ENCODE assay signal across 8 mouse cellular contexts in genomic region chr2:136891951-136892371, GRCm38 (mm10). TPM values are rescaled to one million over a fixed set of nuclear protein-coding genes. Genes with fewer than 3 reads are reported as not detected.
DNase-seq lines count a peak whose midpoint lies in the region; ATAC-seq and TF ChIP-seq lines count a peak whose summit lies in the region.

No protein-coding gene starts in this region.

- H3K27me3 ChIP-seq in G1E (ENCODE audit: insufficient read depth, low read length), result no peaks in the 10 kb centered on the region
- no peaks in the 10 kb centered on the region for H3K27me3 ChIP-seq in forebrain, embryonic 16.5 days (replicated peaks; ENCODE audit: control insufficient read depth, insufficient read depth, low read length)
- no peaks in the 10 kb centered on the region for H3K27me3 ChIP-seq in lung, embryonic 14.5 days (ENCODE audit: insufficient read depth, low read length)
- H3K27me3 ChIP-seq in thymus, adult 2 months (ENCODE audit: control insufficient read depth, insufficient read depth, low read length), result no peaks in the 10 kb centered on the region

- WGBS in forebrain, embryonic 16.5 days, result under 1% methylated on average over 23 of the region's 23 CpGs
- WGBS in lung, embryonic 14.5 days, result under 1% methylated on average over 23 of the region's 23 CpGs
- WGBS in olfactory bulb, adult 2 months, result under 1% methylated on average over 23 of the region's 23 CpGs
- WGBS in thymus, adult 2 months, result under 1% methylated on average over 23 of the region's 23 CpGs

- H3K9ac ChIP-seq in forebrain, embryonic 16.5 days (replicated peaks; ENCODE audit: low read depth, low read length), result peak overlapping the region; percentile 69
- peak overlapping the region; percentile 56 for H3K9ac ChIP-seq in lung, embryonic 14.5 days

- TF ChIP-seq CTCF in G1E (IDR thresholded peaks at IDR 0.05; ENCODE audit: low read depth, low read length), result no peak
- no peak for TF ChIP-seq CTCF in layer of hippocampus, adult 2 months (conservative IDR thresholded peaks at IDR 0.05)
- no peak for TF ChIP-seq CTCF in lung, embryonic 14.5 days (IDR thresholded peaks at IDR 0.05; ENCODE audit: low read depth)
- no peak for TF ChIP-seq CTCF in olfactory bulb, adult 2 months (IDR thresholded peaks at IDR 0.05; ENCODE audit: insufficient read depth, low read depth, low read length)
- TF ChIP-seq CTCF in thymus, adult 2 months (IDR thresholded peaks at IDR 0.05; ENCODE audit: borderline replicate concordance, control insufficient read depth, extremely low read depth, insufficient read depth, low read length, poor library complexity), result no peak

- peaks cover 18% of the 10 kb centered on the region for H3K4me1 ChIP-seq in G1E (ENCODE audit: insufficient read depth, low read depth, low read length)
- peaks cover 10% of the 10 kb centered on the region for H3K4me1 ChIP-seq in forebrain, embryonic 16.5 days (replicated peaks; ENCODE audit: control insufficient read depth, insufficient read depth, low read length)
- peaks cover 9% of the 10 kb centered on the region for H3K4me1 ChIP-seq in lung, embryonic 14.5 days (ENCODE audit: insufficient read depth)
- H3K4me1 ChIP-seq in olfactory bulb, adult 2 months (ENCODE audit: control insufficient read depth, insufficient read depth, low read length), result no peaks in the 10 kb centered on the region
- no peaks in the 10 kb centered on the region for H3K4me1 ChIP-seq in thymus, adult 2 months (replicated peaks; ENCODE audit: control insufficient read depth, insufficient read depth, low read length)

- H3K27ac ChIP-seq in forebrain, embryonic 16.5 days (ENCODE audit: low read length), result peak overlapping the region; percentile 95
- peak overlapping the region; percentile 99 for H3K27ac ChIP-seq in layer of hippocampus, adult 2 months
- peak overlapping the region; percentile 92 for H3K27ac ChIP-seq in lung, embryonic 14.5 days (ENCODE audit: low read depth)
- H3K27ac ChIP-seq in olfactory bulb, adult 2 months (ENCODE audit: insufficient read depth, low read depth, low read length), result 0 out of 2 replicates have a peak overlapping the region, but pooled peaks have one; percentile 36
- no peak overlapping the region for H3K27ac ChIP-seq in thymus, adult 2 months (ENCODE audit: control insufficient read depth, insufficient read depth, low read length)

- intact Hi-C loops in heart, postnatal 36 days (cut with DNase I), result loop anchor here (5.0 kb wide), 1 partner anchor 225 kb away; the partner anchor contains the start of gene Jag1

- H3K9me3 ChIP-seq in G1E (replicated peaks), result no peaks in the 10 kb centered on the region
- H3K9me3 ChIP-seq in forebrain, embryonic 16.5 days (ENCODE audit: control insufficient read depth, low read length), result no peaks in the 10 kb centered on the region
- H3K9me3 ChIP-seq in lung, embryonic 14.5 days (ENCODE audit: low read depth, low read length), result no peaks in the 10 kb centered on the region

- peak overlapping the region; percentile 37 for H3K4me2 ChIP-seq in forebrain, embryonic 16.5 days (ENCODE audit: low read length)
- peak overlapping the region; percentile 63 for H3K4me2 ChIP-seq in lung, embryonic 14.5 days

- peak; percentile 43 for DNase-seq in G1E (ENCODE audit: low spot score)
- peak; percentile 95 to 98 for DNase-seq in cerebellum, adult 18-20 months
- DNase-seq in heart, postnatal 36 days, result peak; percentile 93 to 94
- DNase-seq in layer of hippocampus, adult 2 months (ENCODE audit: low spot score in 2 of 2), result peak; percentile 95 to 99
- peak; percentile 98 for DNase-seq in lung, embryonic 14.5 days
- peak; percentile 93 for DNase-seq in thymus, adult 2 months

- peaks cover 8% of the 10 kb centered on the region for H3K36me3 ChIP-seq in G1E (replicated peaks)
- no peaks in the 10 kb centered on the region for H3K36me3 ChIP-seq in forebrain, embryonic 16.5 days (ENCODE audit: control insufficient read depth, insufficient read depth)
- H3K36me3 ChIP-seq in lung, embryonic 14.5 days (ENCODE audit: insufficient read depth), result no peaks in the 10 kb centered on the region
- H3K36me3 ChIP-seq in thymus, adult 2 months (ENCODE audit: control insufficient read depth, insufficient read depth, low read length), result no peaks in the 10 kb centered on the region

- no peak for TF ChIP-seq POLR2A in olfactory bulb, adult 2 months (IDR thresholded peaks at IDR 0.05; ENCODE audit: insufficient read depth, low read depth, low read length)
- peak; percentile 62; the same call in 1 of the 2 replicates for TF ChIP-seq POLR2A in thymus, adult 2 months (IDR thresholded peaks at IDR 0.05; ENCODE audit: control insufficient read depth, extremely low read depth, insufficient read depth, low read length, poor library complexity)

- peak overlapping the region; percentile 92 for H3K4me3 ChIP-seq in G1E (ENCODE audit: low read depth, low read length)
- peak overlapping the region; percentile 59 for H3K4me3 ChIP-seq in forebrain, embryonic 16.5 days (replicated peaks; ENCODE audit: low read length)
- peak overlapping the region; percentile 95 for H3K4me3 ChIP-seq in layer of hippocampus, adult 2 months
- peak overlapping the region; percentile 75 for H3K4me3 ChIP-seq in lung, embryonic 14.5 days (ENCODE audit: low read depth, low read length)
- H3K4me3 ChIP-seq in olfactory bulb, adult 2 months (ENCODE audit: insufficient read depth, low read depth, low read length), result peak overlapping the region; percentile 60
- peak overlapping the region; percentile 67 for H3K4me3 ChIP-seq in thymus, adult 2 months (ENCODE audit: control insufficient read depth, insufficient read depth, low read length)

- peak; percentile 80 for ATAC-seq in G1E (ENCODE audit: extremely low read depth, insufficient number of reproducible peaks, low FRiP score, poor library complexity, severe bottlenecking)
- ATAC-seq in forebrain, embryonic 16.5 days, result peak; percentile 82
- ATAC-seq in lung, embryonic 14.5 days (ENCODE audit: insufficient read depth), result peak; percentile 84

RNA-seq across cellular contexts. Expression of gene AL731706.1, which starts 0.8 kb away (rescaled TPM):
- total RNA-seq in G1E (2014; fragmentation: Nextera tagmentation) (4.7 TPM in 1 of 2 replicates, not detected in the other), G1E (2017) (15.0 and 16.3 TPM in 2 replicates)
- 1.0 and 1.6 TPM in 2 replicates for polyA plus RNA-seq in G1E (2012)
- polyA plus RNA-seq in forebrain, embryonic 16.5 days (2015; fragmentation: Nextera tagmentation; extraction: Ambion mirVana), result 22.3 and 23.3 TPM in 2 replicates
- total RNA-seq in heart, postnatal 36 days (2021), result 10 to 100 TPM; 37.3 to 38.0 TPM
- 10 to 100 TPM; 14.8 to 15.8 TPM for total RNA-seq in layer of hippocampus, adult 2 months (2021)
- 29.5 and 30.8 TPM in 2 replicates for polyA plus RNA-seq in lung, embryonic 14.5 days (2014; fragmentation: Nextera tagmentation; extraction: Ambion mirVana)
- not detected in 2 replicates for polyA plus RNA-seq in olfactory bulb, adult 2 months (2012; ENCODE audit: insufficient read depth, insufficient read length, low replicate concordance, missing spikeins)
- 7.5 and 8.0 TPM in 2 replicates for polyA plus RNA-seq in thymus, adult 2 months (2012; rRNA removed)

RNA-seq across cellular contexts. Expression of gene Mkks, which starts 0.8 kb away (rescaled TPM):
- total RNA-seq in G1E (2014; fragmentation: Nextera tagmentation) (6.6 and 10.5 TPM in 2 replicates), G1E (2017) (12.7 and 14.8 TPM in 2 replicates)
- 0.13 and 0.17 TPM in 2 replicates for polyA plus RNA-seq in G1E (2012)
- polyA plus RNA-seq in forebrain, embryonic 16.5 days (2015; fragmentation: Nextera tagmentation; extraction: Ambion mirVana), result 13.3 and 16.9 TPM in 2 replicates
- 10 to 100 TPM; 28.5 to 28.6 TPM for total RNA-seq in heart, postnatal 36 days (2021)
- 10 to 100 TPM; 23.2 to 23.3 TPM for total RNA-seq in layer of hippocampus, adult 2 months (2021)
- 11.9 and 12.2 TPM in 2 replicates for polyA plus RNA-seq in lung, embryonic 14.5 days (2014; fragmentation: Nextera tagmentation; extraction: Ambion mirVana)
- polyA plus RNA-seq in olfactory bulb, adult 2 months (2012; ENCODE audit: insufficient read depth, insufficient read length, low replicate concordance, missing spikeins), result not detected in 2 replicates
- 3.8 and 4.6 TPM in 2 replicates for polyA plus RNA-seq in thymus, adult 2 months (2012; rRNA removed)

RNA-seq across cellular contexts. Expression of gene Slx4ip, which starts 0.9 kb away (rescaled TPM):
- 16.6 and 18.0 TPM in 2 replicates for total RNA-seq in G1E (2014; fragmentation: Nextera tagmentation)
- total RNA-seq in G1E (2017), result 9.2 and 9.8 TPM in 2 replicates
- 0.34 and 0.50 TPM in 2 replicates for polyA plus RNA-seq in G1E (2012)
- polyA plus RNA-seq in forebrain, embryonic 16.5 days (2015; fragmentation: Nextera tagmentation; extraction: Ambion mirVana), result 12.4 and 12.6 TPM in 2 replicates
- 1 to 10 TPM; 1.3 to 2.0 TPM for total RNA-seq in heart, postnatal 36 days (2021)
- 1 to 10 TPM; 7.8 to 8.4 TPM for total RNA-seq in layer of hippocampus, adult 2 months (2021)
- 5.5 and 6.3 TPM in 2 replicates for polyA plus RNA-seq in lung, embryonic 14.5 days (2014; fragmentation: Nextera tagmentation; extraction: Ambion mirVana)
- polyA plus RNA-seq in olfactory bulb, adult 2 months (2012; ENCODE audit: insufficient read depth, insufficient read length, low replicate concordance, missing spikeins), result not detected in 2 replicates
- polyA plus RNA-seq in thymus, adult 2 months (2012; rRNA removed), result 1.0 and 1.4 TPM in 2 replicates

RNA-seq across cellular contexts. Expression of gene AL731706.2, which starts 6.5 kb away (rescaled TPM):
- total RNA-seq in G1E (2014; fragmentation: Nextera tagmentation), result not detected in 2 replicates
- 16.1 and 18.0 TPM in 2 replicates for total RNA-seq in G1E (2017)
- not detected in 2 replicates for polyA plus RNA-seq in G1E (2012)
- 21.2 and 24.6 TPM in 2 replicates for polyA plus RNA-seq in forebrain, embryonic 16.5 days (2015; fragmentation: Nextera tagmentation; extraction: Ambion mirVana)
- 10 to 100 TPM; 22.3 to 33.7 TPM for total RNA-seq in heart, postnatal 36 days (2021)
- total RNA-seq in layer of hippocampus, adult 2 months (2021), result 10 to 100 TPM; 27.9 to 34.3 TPM
- polyA plus RNA-seq in lung, embryonic 14.5 days (2014; fragmentation: Nextera tagmentation; extraction: Ambion mirVana), result 29.3 and 36.8 TPM in 2 replicates
- polyA plus RNA-seq in olfactory bulb, adult 2 months (2012; ENCODE audit: insufficient read depth, insufficient read length, low replicate concordance, missing spikeins), result not detected in 2 replicates
- not detected in 2 replicates for polyA plus RNA-seq in thymus, adult 2 months (2012; rRNA removed)

Comparison
In these comparisons a context has a peak if more than half of its experiments do, and no peak if none do; other contexts are left out.
1. DNase-seq: peak in every context shown above with its lines; median percentile 98 in lung, embryonic 14.5 days; 97 in layer of hippocampus, adult 2 months; 96 in cerebellum, adult 18-20 months; 94 in heart, postnatal 36 days; 93 in thymus, adult 2 months; 43 in G1E.